Mouse (Mus musculus): ENCODE results near the gene Vmn1r10.

The Vmn1r10 gene

DNA sequence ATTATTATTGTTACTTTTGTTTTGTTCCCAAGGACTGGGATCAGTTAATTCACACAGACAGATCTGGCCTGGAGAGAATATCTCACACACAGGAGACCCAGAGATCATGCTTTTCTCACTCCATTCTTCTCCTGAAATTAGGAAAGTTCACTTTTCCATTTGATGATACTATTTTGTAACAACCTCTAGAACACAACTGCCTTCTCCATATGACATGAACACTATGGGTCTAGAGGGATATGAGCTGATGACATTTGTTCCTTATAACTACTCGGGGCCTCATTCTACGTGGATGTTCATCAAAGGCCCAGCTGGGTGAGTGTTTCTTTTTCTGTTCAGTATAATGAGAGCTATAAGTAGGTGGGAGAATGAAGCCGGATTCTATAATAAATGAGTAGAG lies at the start of gene Vmn1r10:
Gene Vmn1r10, plus strand, starts transcription at position 301 of the 400 bp plus-strand sequence.
- no peak for DNase-seq

DNA sequence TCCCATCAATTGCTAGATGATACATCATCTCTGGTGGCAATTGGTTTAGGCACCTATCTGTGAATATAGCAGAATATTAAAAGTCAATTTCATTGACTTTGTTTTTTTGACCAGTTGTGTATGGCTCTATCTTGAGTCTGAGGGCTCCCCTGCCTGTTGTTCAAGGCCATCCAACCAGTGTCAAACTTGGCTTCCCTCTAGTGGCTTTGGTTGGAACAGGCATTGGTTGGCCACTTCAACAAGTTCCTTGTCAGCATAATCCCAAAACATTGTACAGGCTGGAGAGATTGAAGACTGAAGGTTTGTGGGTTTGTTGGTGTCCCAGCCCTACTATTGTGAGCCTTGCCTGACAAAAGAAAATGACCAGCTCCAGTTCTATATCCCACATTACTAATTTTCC lies 45.5 kb upstream of the Vmn1r10 start:
- DNase-seq, result peak in 1 of 2 experiments; percentile 4

GRCm38 (mm10) chr6:57066487-57066886 lies 42.8 kb upstream of the Vmn1r10 start, which contains the start of gene Vmn1r9:
TSS of gene Vmn1r9 (plus strand) at chr6:57066787.
- no peak for DNase-seq

DNA sequence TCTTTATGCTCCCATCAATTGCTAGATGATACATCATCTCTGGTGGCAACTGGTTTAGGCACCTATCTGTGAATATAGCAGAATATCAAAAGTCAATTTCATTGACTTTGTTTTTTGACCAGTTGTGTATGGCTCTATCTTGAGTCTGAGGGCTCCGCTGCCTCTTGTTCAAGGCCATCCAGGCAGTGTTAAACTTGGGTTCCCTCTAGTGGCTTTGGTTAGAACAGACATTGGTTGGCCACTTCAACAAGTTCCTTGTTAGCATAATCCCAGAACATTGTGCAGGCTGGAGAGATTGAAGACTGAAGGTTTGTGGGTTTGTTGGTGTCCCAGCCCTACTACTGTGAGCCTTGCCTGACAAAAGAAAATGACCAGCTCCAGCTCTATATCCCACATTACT lies 2.9 kb upstream of the Vmn1r10 start:
- no peak for DNase-seq

DNA sequence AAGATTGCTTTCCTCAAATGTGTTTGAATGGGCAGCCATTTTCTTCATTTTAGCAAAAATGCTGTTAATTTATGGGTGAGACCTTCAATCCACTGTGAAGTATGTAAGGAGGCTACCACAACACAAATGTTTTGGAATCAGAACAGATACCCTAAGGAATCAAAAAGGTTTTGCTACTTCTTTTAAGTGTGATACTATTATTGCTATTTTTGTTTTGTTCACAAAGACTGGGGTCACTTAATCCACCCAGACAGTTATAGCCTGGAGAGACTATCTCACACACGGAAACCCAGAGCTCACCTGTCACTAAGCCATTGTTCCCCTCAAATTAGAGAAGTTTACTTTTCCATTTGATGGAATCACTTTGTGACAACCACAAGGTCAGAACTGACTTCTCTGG lies 23.9 kb downstream of the Vmn1r10 start, which contains the start of gene Vmn1r11:
Gene Vmn1r11, plus strand, starts transcription at position 301 of the 400 bp plus-strand sequence.
- DNase-seq, result no peak

DNA sequence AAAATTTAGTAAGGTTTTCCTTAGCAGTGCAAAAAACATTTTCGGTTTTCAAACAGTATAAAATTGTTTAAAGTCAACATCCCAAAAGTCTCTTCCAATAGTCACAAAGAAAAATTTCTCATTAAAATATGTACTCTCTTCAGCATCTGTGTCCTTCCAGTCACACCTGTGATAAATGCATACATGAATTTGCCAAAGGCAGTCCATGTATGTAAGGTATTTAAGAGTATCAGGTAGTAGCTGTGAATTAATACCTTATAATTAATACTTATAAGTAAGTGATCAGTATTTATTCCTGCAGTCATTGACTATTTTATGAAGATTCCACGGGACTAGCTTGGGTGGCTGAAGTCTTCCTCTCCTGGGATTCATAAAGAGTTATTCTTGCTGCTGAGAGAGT lies 47.4 kb downstream of the Vmn1r10 start, which contains the start of gene Vmn1r12:
Gene Vmn1r12, plus strand, starts transcription at position 301 of the 400 bp plus-strand sequence.
- no peak for DNase-seq

Data from spleen, adult 18-20 months (tissue).